Mouse (Mus musculus) kidney, embryonic 14.5 days (tissue): ENCODE measurements around the gene Trpv1. TPM values are rescaled to one million over a fixed set of nuclear protein-coding genes. Genes with fewer than 3 reads are reported as not detected.

Source experiments
- ATAC-seq: fragments of 200-750 bp; cut with Nextera tagmentation; 2 replicates; pipeline ENCODE4 v1.8.0; 2017; ENCODE audit warnings: moderate number of reproducible peaks, mild to moderate bottlenecking, moderate TSS enrichment, moderate library complexity; ENCODE audit not compliant: low FRiP score, low TSS enrichment
- H3K27ac ChIP-seq: fragments of 300-500 bp; sonication (generic); 2 replicates; pipeline ENCODE4 v1.5.1; 2014; ENCODE audit warnings: low read depth, mild to moderate bottlenecking, low read length, moderate library complexity, mixed read lengths
- H3K27me3 ChIP-seq: fragments of 300-500 bp; sonication (generic); 2 replicates; pipeline ENCODE4 v1.6.1; 2014; ENCODE audit warnings: mild to moderate bottlenecking, low read length; ENCODE audit not compliant: control insufficient read depth, insufficient read depth
- H3K36me3 ChIP-seq: fragments of 300-500 bp; sonication (generic); 2 replicates; pipeline ENCODE4 v1.6.1; 2014; ENCODE audit warnings: low read length, mixed read lengths; ENCODE audit not compliant: control insufficient read depth, insufficient read depth
- H3K4me1 ChIP-seq: fragments of 300-500 bp; sonication (generic); 2 replicates; pipeline ENCODE4 v1.6.1; 2014; ENCODE audit warnings: low read length, mixed read lengths; ENCODE audit not compliant: control insufficient read depth, insufficient read depth
- H3K4me2 ChIP-seq: fragments of 300-500 bp; sonication (generic); replicated peaks from 2 replicates; pipeline ENCODE4 v1.6.1; 2014; ENCODE audit warnings: low read depth, mild to moderate bottlenecking, low read length
- H3K4me3 ChIP-seq: fragments of 300-500 bp; sonication (generic); 2 replicates; pipeline ENCODE4 v1.5.1; 2014; ENCODE audit warnings: mild to moderate bottlenecking, low read length
- H3K9ac ChIP-seq: fragments of 300-500 bp; sonication (generic); 2 replicates; pipeline ENCODE4 v1.6.1; 2014; ENCODE audit warnings: low read depth, mild to moderate bottlenecking, low read length, moderate library complexity
- H3K9me3 ChIP-seq: fragments of 300-500 bp; sonication (generic); 2 replicates; pipeline ENCODE4 v1.6.1; 2016; ENCODE audit warnings: low read length; ENCODE audit not compliant: control insufficient read depth
- WGBS: fragments of 180-500 bp; shearing (Covaris S2); extraction: QIAGEN DNeasy Blood & Tissue Kit; methylation state at CpG from one replicate; pipeline ENCODE4 v1.1.7; 2014; 5-methylcytosine and 5-hydroxymethylcytosine counted together
- polyA plus RNA-seq: library from polyadenylated mRNA; unstranded; fragments of >200 nt; fragmentation: Nextera tagmentation; extraction: Ambion mirVana; gene quantifications from 2 replicates; pipeline ENCODE4 v1.2.1, GENCODE M21; 2014

The Trpv1 gene
- polyA plus RNA-seq, 1 experiment from 2014 or later: not detected

DNA sequence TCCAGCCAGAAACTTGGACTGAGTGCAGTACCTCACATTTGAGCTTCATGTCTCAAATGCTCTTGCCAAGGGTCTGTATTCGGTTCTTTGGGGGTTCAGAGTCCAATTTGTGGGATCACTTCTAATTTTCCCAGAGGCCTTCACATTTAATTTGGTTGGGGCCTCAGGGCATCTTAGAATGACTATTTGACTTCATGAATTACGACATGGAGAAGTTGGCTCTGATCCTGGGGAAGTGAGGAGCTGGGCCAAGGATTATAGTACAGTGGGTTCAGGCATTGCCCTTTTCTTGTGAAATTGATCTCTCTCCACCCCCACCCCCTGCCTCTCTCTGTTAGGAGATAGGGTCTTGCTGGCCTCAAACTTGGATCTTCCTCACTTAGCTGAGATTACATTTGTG is 33.1 kb upstream of the Trpv1 start:
- Histone ChIP-seq H3K27ac (no peak overlapping the region), H3K4me2 (no peak overlapping the region)
- 80% methylated on average over 2 of the region's 2 CpGs for WGBS

DNA sequence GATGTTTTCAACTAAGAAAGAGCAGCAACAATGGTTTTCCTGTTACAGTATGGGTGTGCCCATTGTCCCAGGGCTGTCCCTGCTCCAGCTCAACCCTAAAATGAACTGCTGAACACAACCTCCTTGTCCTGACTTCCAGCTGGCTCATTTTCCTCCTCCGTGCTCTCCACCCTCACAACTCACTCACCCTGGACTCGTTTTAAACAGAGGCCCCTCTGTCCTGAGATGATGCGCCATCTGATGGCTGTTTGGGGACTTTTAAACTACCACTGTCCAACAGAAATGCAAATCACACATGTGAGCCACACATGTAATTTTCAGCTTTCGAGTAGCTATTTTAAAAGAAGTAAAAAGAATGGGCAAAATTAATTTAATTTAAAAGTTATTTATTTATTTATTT is 32.5 kb upstream of the Trpv1 start:
- 35% methylated on average over 4 of the region's 4 CpGs for WGBS
- Histone ChIP-seq H3K9ac (no peak overlapping the region), H3K36me3 (no peaks in the 10 kb centered on the region), H3K4me2 (no peak overlapping the region), H3K4me1 (no peaks in the 10 kb centered on the region), H3K9me3 (no peaks in the 10 kb centered on the region), H3K27me3 (no peaks in the 10 kb centered on the region), H3K27ac (no peak overlapping the region), H3K4me3 (no peak overlapping the region)
- ATAC-seq: no peak

More for the DNA sequence above, 33.1 kb upstream of the Trpv1 start:
- no peak overlapping the region for H3K9ac ChIP-seq
- no peaks in the 10 kb centered on the region for H3K9me3 ChIP-seq
- H3K4me1 ChIP-seq: no peaks in the 10 kb centered on the region
- H3K36me3 ChIP-seq: no peaks in the 10 kb centered on the region
- ATAC-seq: no peak
- no peak overlapping the region for H3K4me3 ChIP-seq
- H3K27me3 ChIP-seq: no peaks in the 10 kb centered on the region

- ATAC-seq: no peak
- Histone ChIP-seq H3K9me3 (no peaks in the 10 kb centered on the region), H3K27me3 (no peaks in the 10 kb centered on the region), H3K4me3 (no peak overlapping the region), H3K36me3 (no peaks in the 10 kb centered on the region), H3K27ac (no peak overlapping the region), H3K4me2 (no peak overlapping the region), H3K9ac (no peak overlapping the region), H3K4me1 (no peaks in the 10 kb centered on the region)
- WGBS: 90% methylated on average over 8 of the region's 8 CpGs
These were observed 30.2 kb upstream of the Trpv1 start for GRCm38 (mm10) chr11:73203895-73204294.

- H3K4me2 ChIP-seq: no peak overlapping the region
- H3K4me1 ChIP-seq: no peaks in the 10 kb centered on the region
These were observed 28.9 kb upstream of the Trpv1 start for GRCm38 (mm10) chr11:73205194-73205593.

DNA sequence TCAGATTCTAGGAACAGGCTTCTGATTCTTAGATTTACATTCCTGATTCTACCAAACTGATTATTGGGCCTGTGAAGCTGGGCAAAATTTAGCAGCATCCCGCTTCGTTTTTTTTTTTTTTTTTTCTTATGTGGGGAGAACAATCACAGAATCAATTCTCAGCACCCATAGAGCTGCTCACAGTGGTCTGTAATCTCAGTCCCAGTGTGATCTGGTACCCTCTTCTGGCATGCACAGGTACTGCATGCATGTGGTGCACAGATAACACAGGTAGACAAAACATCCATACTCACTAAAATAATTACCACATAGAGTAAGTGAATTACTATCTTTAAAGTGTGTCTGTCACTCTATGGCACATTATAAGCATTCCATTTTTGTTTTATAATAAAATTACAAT is 26.5 kb upstream of the Trpv1 start:
- no peaks in the 10 kb centered on the region for H3K27me3 ChIP-seq
- H3K4me1 ChIP-seq: no peaks in the 10 kb centered on the region
- H3K4me2 ChIP-seq: no peak overlapping the region
- no peaks in the 10 kb centered on the region for H3K9me3 ChIP-seq
- no peak for ATAC-seq
- no peaks in the 10 kb centered on the region for H3K36me3 ChIP-seq
- 96% methylated on average over 2 of the region's 2 CpGs for WGBS
- H3K9ac ChIP-seq: no peak overlapping the region
- H3K4me3 ChIP-seq: no peak overlapping the region
- H3K27ac ChIP-seq: no peak overlapping the region

More at GRCm38 (mm10) chr11:73205194-73205593, 28.9 kb upstream of the Trpv1 start:
- Histone ChIP-seq H3K27me3 (no peaks in the 10 kb centered on the region), H3K9ac (no peak overlapping the region), H3K36me3 (no peaks in the 10 kb centered on the region), H3K9me3 (no peaks in the 10 kb centered on the region), H3K27ac (no peak overlapping the region), H3K4me3 (no peak overlapping the region)
- WGBS: 19% methylated on average over 7 of the region's 7 CpGs
- ATAC-seq: no peak

DNA sequence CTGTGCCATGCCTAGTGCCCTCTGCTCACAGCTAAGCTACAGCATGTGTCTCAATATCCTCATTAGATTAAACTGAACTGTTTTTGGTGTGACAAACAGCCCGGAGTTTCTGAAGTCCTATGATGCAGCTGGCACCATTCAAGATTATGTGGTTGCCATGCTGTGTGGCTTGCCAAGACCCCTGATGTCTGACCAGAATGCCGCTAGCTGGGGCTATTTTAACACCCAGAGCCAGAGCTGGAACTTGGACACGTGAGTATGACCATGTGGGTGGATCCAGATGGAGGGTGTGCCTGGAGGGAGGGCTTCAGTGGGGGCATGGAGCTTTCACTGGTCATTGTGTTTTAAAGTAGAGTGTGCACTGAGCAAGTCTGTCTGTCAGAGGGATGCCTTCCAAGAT is 20.1 kb upstream of the Trpv1 start:
- Histone ChIP-seq H3K4me2 (no peak overlapping the region), H3K27ac (no peak overlapping the region), H3K4me1 (no peaks in the 10 kb centered on the region), H3K27me3 (no peaks in the 10 kb centered on the region), H3K36me3 (no peaks in the 10 kb centered on the region), H3K9me3 (no peaks in the 10 kb centered on the region), H3K9ac (no peak overlapping the region), H3K4me3 (no peak overlapping the region)
- ATAC-seq: no peak
- WGBS: 71% methylated on average over 3 of the region's 3 CpGs

- no peaks in the 10 kb centered on the region for H3K36me3 ChIP-seq
- no peak overlapping the region for H3K4me3 ChIP-seq
- no peaks in the 10 kb centered on the region for H3K4me1 ChIP-seq
- no peak for ATAC-seq
- H3K9me3 ChIP-seq: no peaks in the 10 kb centered on the region
- H3K27ac ChIP-seq: no peak overlapping the region
- WGBS: 61% methylated on average over 2 of the region's 2 CpGs
- H3K27me3 ChIP-seq: no peaks in the 10 kb centered on the region
- no peak overlapping the region for H3K4me2 ChIP-seq
- no peak overlapping the region for H3K9ac ChIP-seq
These were observed 14.4 kb upstream of the Trpv1 start for GRCm38 (mm10) chr11:73219671-73220070.

- Histone ChIP-seq H3K36me3 (no peaks in the 10 kb centered on the region), H3K9ac (no peak overlapping the region), H3K9me3 (no peaks in the 10 kb centered on the region), H3K4me3 (no peak overlapping the region), H3K4me1 (no peaks in the 10 kb centered on the region), H3K4me2 (no peak overlapping the region), H3K27ac (no peak overlapping the region), H3K27me3 (no peaks in the 10 kb centered on the region)
- ATAC-seq: no peak
- WGBS: 83% methylated on average over 1 of the region's 1 CpGs
These were observed 13.4 kb upstream of the Trpv1 start for GRCm38 (mm10) chr11:73220651-73221050.

DNA sequence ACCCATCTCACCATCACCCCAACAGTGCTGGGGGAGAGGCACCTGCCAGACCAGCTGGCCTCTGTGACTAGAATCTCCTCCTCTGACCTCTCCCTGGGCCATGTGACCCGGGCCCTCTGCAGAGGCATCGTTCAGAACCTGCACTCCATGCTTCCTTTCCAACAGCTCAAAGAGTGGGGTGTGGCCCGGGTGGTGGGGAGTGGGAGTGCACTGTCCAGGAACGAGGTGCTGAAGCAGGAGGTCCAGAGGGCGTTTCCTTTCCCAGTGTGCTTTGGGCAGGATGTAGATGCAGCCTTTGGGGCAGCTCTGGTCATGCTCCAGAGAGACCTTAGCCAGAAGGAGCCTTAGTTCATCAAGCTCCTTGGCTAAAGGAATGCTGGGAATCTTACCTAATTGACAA is 11.2 kb upstream of the Trpv1 start:
- Histone ChIP-seq H3K4me2 (no peak overlapping the region), H3K4me1 (no peaks in the 10 kb centered on the region), H3K9ac (no peak overlapping the region), H3K4me3 (no peak overlapping the region), H3K36me3 (no peaks in the 10 kb centered on the region), H3K9me3 (no peaks in the 10 kb centered on the region), H3K27me3 (no peaks in the 10 kb centered on the region), H3K27ac (no peak overlapping the region)
- 24% methylated on average over 5 of the region's 5 CpGs for WGBS
- 0 out of 2 replicates have a peak, but pooled peaks have one; percentile 32 for ATAC-seq

GRCm38 (mm10) chr11:73223966-73224365 is 10.1 kb upstream of the Trpv1 start:
- no peak overlapping the region for H3K27ac ChIP-seq
- H3K9me3 ChIP-seq: no peaks in the 10 kb centered on the region
- H3K27me3 ChIP-seq: no peaks in the 10 kb centered on the region
- WGBS: 72% methylated on average over 2 of the region's 2 CpGs
- no peak for ATAC-seq
- no peaks in the 10 kb centered on the region for H3K4me1 ChIP-seq
- no peak overlapping the region for H3K4me3 ChIP-seq
- no peak overlapping the region for H3K9ac ChIP-seq
- H3K4me2 ChIP-seq: no peak overlapping the region
- no peaks in the 10 kb centered on the region for H3K36me3 ChIP-seq
